In genomic region chr8:72099377-72100103, GRCm38 (mm10) we compare ENCODE assay signal across 13 mouse cellular contexts. TPM values are rescaled to one million over a fixed set of nuclear protein-coding genes. Genes with fewer than 3 reads are reported as not detected.
A peak's percentile ranks its signal among the peaks of the same experiment; 100 is the strongest.
DNase-seq lines count a peak whose midpoint lies in the region; ATAC-seq and TF ChIP-seq lines count a peak whose summit lies in the region.
"Not testable (repeated sequence)": the region's sequence is repeated elsewhere in the genome, so short reads cannot be mapped to it uniquely, and the experiment has no call there.
"Had no signal": no experiment of that assay in that cellular context is flagged by ENCODE, and none has a peak within 500 bp of the region (broad histone marks: within the 10 kb centered on the region; RNA-seq: fewer than 3 reads in every experiment).

No protein-coding gene starts in this region.

- not testable (repeated sequence) for TF ChIP-seq POLR2A in heart, adult 2 months (IDR thresholded peaks at IDR 0.05; ENCODE audit: insufficient read depth, low read depth, low read length)

- WGBS in heart, adult 2 months = 52% methylated on average over 6 of the region's 7 CpGs
- 64% methylated on average over 6 of the region's 7 CpGs for WGBS in kidney, embryonic 15.5 days
- WGBS in limb, embryonic 15.5 days = 53% methylated on average over 6 of the region's 7 CpGs
- WGBS in midbrain, embryonic 14.5 days = 64% methylated on average over 6 of the region's 7 CpGs

- DNase-seq in adrenal gland, adult (ENCODE audit: inconsistent age in 2 of 2, low spot score in 1 of 2) = peak; percentile 33 to 70
- peak; percentile 53 to 60 for DNase-seq in cerebellum, postnatal 10 days
- peak; percentile 42 to 50 for DNase-seq in heart, adult 2 months
- DNase-seq in midbrain, embryonic 14.5 days = peak; percentile 6
- DNase-seq in spleen, postnatal 4 days (ENCODE audit: low spot score in 2 of 2) = peak; percentile 69 to 79

- 0 out of 2 replicates have a peak, but pooled peaks have one; percentile 66 for ATAC-seq in kidney, embryonic 15.5 days (replicated peaks; ENCODE audit: low FRiP score)
- 0 out of 2 replicates have a peak, but pooled peaks have one; percentile 55 for ATAC-seq in limb, embryonic 15.5 days (ENCODE audit: insufficient number of reproducible peaks, low FRiP score, low TSS enrichment, low read depth)
- not testable (repeated sequence) for ATAC-seq in midbrain, embryonic 14.5 days (ENCODE audit: low FRiP score, low TSS enrichment)

- not testable (repeated sequence) for H3K4me1 ChIP-seq in heart, adult 2 months (ENCODE audit: control insufficient read depth, insufficient read depth, low read length); kidney, embryonic 15.5 days; limb, embryonic 15.5 days; midbrain, embryonic 14.5 days (ENCODE audit: control insufficient read depth, insufficient read depth, low read length)

- intact Hi-C loops in heart, adult 2 months (cut with DNase I) = not testable (repeated sequence)

- not testable (repeated sequence) for TF ChIP-seq EP300 in heart, adult 2 months (IDR thresholded peaks at IDR 0.05; ENCODE audit: insufficient read depth, low read depth, low read length)

- not testable (repeated sequence) for H3K9ac ChIP-seq in heart, adult 2 months (ENCODE audit: low read depth, low read length); kidney, embryonic 15.5 days; limb, embryonic 15.5 days; midbrain, embryonic 14.5 days (replicated peaks; ENCODE audit: low read length)

- not testable (repeated sequence) for H3K79me2 ChIP-seq in heart, adult 2 months (replicated peaks; ENCODE audit: control insufficient read depth, insufficient read depth, low read length)

- H3K9me3 ChIP-seq in kidney, embryonic 15.5 days (replicated peaks); limb, embryonic 15.5 days; midbrain, embryonic 14.5 days (ENCODE audit: control insufficient read depth, low read length): not testable (repeated sequence)

- not testable (repeated sequence) for H3K36me3 ChIP-seq in heart, adult 2 months (ENCODE audit: control insufficient read depth, insufficient read depth, low read length); kidney, embryonic 15.5 days; limb, embryonic 15.5 days; midbrain, embryonic 14.5 days (ENCODE audit: control insufficient read depth, insufficient read depth, low read length)

- H3K27me3 ChIP-seq in heart, adult 2 months (ENCODE audit: control insufficient read depth, insufficient read depth, low read length); kidney, embryonic 15.5 days; limb, embryonic 15.5 days; midbrain, embryonic 14.5 days (ENCODE audit: control insufficient read depth, insufficient read depth, low read length): not testable (repeated sequence)

- not testable (repeated sequence) for H3K27ac ChIP-seq in heart, adult 2 months; kidney, embryonic 15.5 days; limb, embryonic 15.5 days; midbrain, embryonic 14.5 days (replicated peaks; ENCODE audit: low read depth, low read length)

- H3K4me2 ChIP-seq in kidney, embryonic 15.5 days; limb, embryonic 15.5 days; midbrain, embryonic 14.5 days (ENCODE audit: low read length): not testable (repeated sequence)

- TF ChIP-seq CTCF in heart, adult 2 months (IDR thresholded peaks at IDR 0.05) = not testable (repeated sequence)

- H3K4me3 ChIP-seq in heart, adult 2 months; kidney, embryonic 15.5 days (replicated peaks); limb, embryonic 15.5 days; midbrain, embryonic 14.5 days (replicated peaks; ENCODE audit: low read depth, low read length): not testable (repeated sequence)

RNA-seq across cellular contexts. Expression of gene Olfr374, which starts 7.3 kb away (rescaled TPM):
- not detected for total RNA-seq in heart, adult 2 months (2021)
- not detected in 2 replicates for polyA plus RNA-seq in heart, adult 2 months (2012; rRNA removed)
- polyA plus RNA-seq in kidney, embryonic 15.5 days (2015; fragmentation: Nextera tagmentation; extraction: Ambion mirVana) = 0.06 TPM in 1 of 2 replicates, not detected in the other
- polyA plus RNA-seq in limb, embryonic 15.5 days (2015; fragmentation: Nextera tagmentation; extraction: Ambion mirVana) = 0.01 and 0.09 TPM in 2 replicates
- not detected in 2 replicates for polyA plus RNA-seq in midbrain, embryonic 14.5 days (2014; fragmentation: Nextera tagmentation; extraction: Ambion mirVana)
- polyA plus RNA-seq: forebrain, embryonic 16.5 days; heart, embryonic 14.5 days; lung, embryonic 16.5 days had no signal

RNA-seq across cellular contexts. Expression of gene Olfr373, which starts 16.6 kb away (rescaled TPM):
- total RNA-seq in heart, adult 2 months (2021) = not detected
- not detected in 2 replicates for polyA plus RNA-seq in heart, adult 2 months (2012; rRNA removed)
- 0.05 TPM in 2 replicates for polyA plus RNA-seq in kidney, embryonic 15.5 days (2015; fragmentation: Nextera tagmentation; extraction: Ambion mirVana)
- polyA plus RNA-seq in limb, embryonic 15.5 days (2015; fragmentation: Nextera tagmentation; extraction: Ambion mirVana) = 0.04 TPM in 1 of 2 replicates, not detected in the other
- not detected in 2 replicates for polyA plus RNA-seq in midbrain, embryonic 14.5 days (2014; fragmentation: Nextera tagmentation; extraction: Ambion mirVana)
- total RNA-seq: left cerebral cortex, adult 8-10 months had no signal
- polyA plus RNA-seq: embryonic facial prominence, embryonic 13.5 days; forebrain, embryonic 16.5 days; heart, embryonic 14.5 days; lung, embryonic 16.5 days had no signal

RNA-seq across cellular contexts. Expression of gene Tpm4, which starts 35.2 kb away (rescaled TPM):
- 100 to 1,000 TPM in 1 of 2 experiments, 10 to 100 TPM in 1; 81.4 to 106 TPM for total RNA-seq in heart, adult 2 months (2021)
- polyA plus RNA-seq in heart, adult 2 months (2012; rRNA removed) = 49.9 and 73.3 TPM in 2 replicates
- polyA plus RNA-seq in kidney, embryonic 15.5 days (2015; fragmentation: Nextera tagmentation; extraction: Ambion mirVana) = 770 and 775 TPM in 2 replicates
- 665 and 704 TPM in 2 replicates for polyA plus RNA-seq in limb, embryonic 15.5 days (2015; fragmentation: Nextera tagmentation; extraction: Ambion mirVana)
- polyA plus RNA-seq in midbrain, embryonic 14.5 days (2014; fragmentation: Nextera tagmentation; extraction: Ambion mirVana) = 123 and 197 TPM in 2 replicates

RNA-seq across cellular contexts. Expression of gene Olfr372, which starts 58.5 kb away (rescaled TPM):
- total RNA-seq in heart, adult 2 months (2021) = not detected
- polyA plus RNA-seq in heart, adult 2 months (2012; rRNA removed) = not detected in 2 replicates
- polyA plus RNA-seq in kidney, embryonic 15.5 days (2015; fragmentation: Nextera tagmentation; extraction: Ambion mirVana) = not detected in 2 replicates
- polyA plus RNA-seq in limb, embryonic 15.5 days (2015; fragmentation: Nextera tagmentation; extraction: Ambion mirVana) = not detected in 2 replicates
- polyA plus RNA-seq in midbrain, embryonic 14.5 days (2014; fragmentation: Nextera tagmentation; extraction: Ambion mirVana) = not detected in 2 replicates
- total RNA-seq: left cerebral cortex, adult 8-10 months had no signal
- polyA plus RNA-seq: embryonic facial prominence, embryonic 13.5 days; forebrain, embryonic 16.5 days; heart, embryonic 14.5 days; inflammation-experienced regulatory T-cells, adult 6 months; lung, embryonic 16.5 days had no signal

Comparison
In these comparisons a context has a peak if more than half of its experiments do, and no peak if none do; other contexts are left out.
1. DNase-seq: peak in every context shown above with its lines; median percentile 74 in spleen, postnatal 4 days; 56 in cerebellum, postnatal 10 days; 52 in adrenal gland, adult; 46 in heart, adult 2 months; 6 in midbrain, embryonic 14.5 days.